Mouse (Mus musculus) macrophage (primary cell): Measurements from ENCODE around the gene Actr3. TPM values are rescaled to one million over a fixed set of nuclear protein-coding genes. Genes with fewer than 3 reads are reported as not detected.
"Not testable (repeated sequence)": the region's sequence is repeated elsewhere in the genome, so short reads cannot be mapped to it uniquely, and the experiment has no call there.

Experiments
- H3K27ac ChIP-seq: fragments of 350-480 bp; formaldehyde crosslinking; 2 replicates; pipeline ENCODE4 v1.9.0; 2021
- H3K36me3 ChIP-seq: fragments of 350-480 bp; formaldehyde crosslinking; 2 replicates; pipeline ENCODE4 v1.9.0; 2021; ENCODE audit errors: inconsistent target
- H3K4me3 ChIP-seq: fragments of 350-480 bp; formaldehyde crosslinking; 2 replicates; pipeline ENCODE4 v1.9.0; 2021; ENCODE audit errors: inconsistent target
- H3K79me2 ChIP-seq: fragments of 350-480 bp; formaldehyde crosslinking; 2 replicates; pipeline ENCODE4 v1.9.0; 2021; ENCODE audit errors: inconsistent target
- WGBS: methylation state at CpG from one replicate; pipeline ENCODE4 v1.1.7; 2026; ENCODE audit warnings: inconsistent platforms; ENCODE audit not compliant: missing documents; 5-methylcytosine and 5-hydroxymethylcytosine counted together
- polyA plus RNA-seq: library from polyadenylated mRNA; stranded (reverse); fragments of 250-400 nt; gene quantifications from 3 replicates; pipeline ENCODE4 v1.2.4, GENCODE M21; 2018; ENCODE audit warnings: inconsistent platforms

Actr3 gene
- polyA plus RNA-seq, 1 experiment from 2014 or later = 1,117 TPM

DNA sequence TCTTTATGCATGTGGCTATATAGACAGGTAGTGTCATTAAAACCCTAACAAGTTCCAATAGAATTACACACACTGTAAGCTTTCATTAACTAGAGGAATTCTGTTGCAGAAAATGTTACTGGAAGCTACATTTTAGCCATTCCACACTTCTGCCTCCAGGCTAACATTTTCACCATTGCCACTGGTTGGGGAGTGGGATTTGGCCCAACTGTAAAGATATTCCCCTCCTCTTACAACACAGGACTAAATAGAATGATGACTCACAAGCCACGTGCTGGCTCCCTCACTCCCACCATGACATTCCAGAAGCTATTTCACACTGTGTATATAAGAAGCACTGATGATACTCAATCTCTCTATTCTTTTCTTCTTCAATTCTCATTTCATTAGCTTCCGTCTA is 7.2 kb downstream of the Actr3 start:
- no peak overlapping the region for H3K4me3 ChIP-seq
- WGBS = 32% methylated on average over 2 of the region's 2 CpGs
- peaks cover 100% of the 10 kb centered on the region for H3K79me2 ChIP-seq
- H3K27ac ChIP-seq = no peak overlapping the region
- no peaks in the 10 kb centered on the region for H3K36me3 ChIP-seq

- Histone ChIP-seq H3K79me2 (peaks cover 100% of the 10 kb centered on the region), H3K36me3 (no peaks in the 10 kb centered on the region), H3K27ac (peak overlapping the region; percentile 32), H3K4me3 (no peak overlapping the region)
- 0% methylated on average over 2 of the region's 2 CpGs for WGBS
These were observed 9.0 kb downstream of the Actr3 start for GRCm38 (mm10) chr1:125426387-125427045.

DNA sequence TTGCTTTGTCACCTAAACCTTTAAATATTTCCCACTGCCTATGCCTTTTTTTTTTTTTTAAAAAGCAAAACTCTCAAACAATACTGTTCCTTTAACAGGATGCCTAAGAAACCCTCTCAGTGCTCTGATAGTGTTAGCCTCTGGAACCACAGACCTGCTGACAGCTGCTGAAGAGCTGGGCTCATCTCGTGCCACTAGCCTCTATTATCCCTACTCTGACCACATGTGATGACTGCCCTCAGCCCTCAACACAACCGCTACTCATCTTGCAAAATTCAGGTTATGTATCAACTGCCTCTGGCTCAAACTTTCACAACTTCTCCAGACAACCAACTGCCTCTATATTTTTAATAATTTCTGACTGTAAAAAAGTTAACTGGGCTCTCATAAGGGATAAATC is 15.6 kb downstream of the Actr3 start:
- H3K27ac ChIP-seq = no peak overlapping the region
- peaks cover 36% of the 10 kb centered on the region for H3K36me3 ChIP-seq
- peaks cover 100% of the 10 kb centered on the region for H3K79me2 ChIP-seq
- H3K4me3 ChIP-seq = no peak overlapping the region
- 17% methylated on average over 2 of the region's 2 CpGs for WGBS

GRCm38 (mm10) chr1:125418732-125419131 is 16.8 kb downstream of the Actr3 start:
- no peak overlapping the region for H3K27ac ChIP-seq
- H3K79me2 ChIP-seq = peaks cover 100% of the 10 kb centered on the region
- H3K36me3 ChIP-seq = peaks cover 46% of the 10 kb centered on the region
- no peak overlapping the region for H3K4me3 ChIP-seq
- WGBS = 88% methylated on average over 3 of the region's 4 CpGs

GRCm38 (mm10) chr1:125407220-125407619 is 28.3 kb downstream of the Actr3 start:
- WGBS = 90% methylated on average over 6 of the region's 6 CpGs

DNA sequence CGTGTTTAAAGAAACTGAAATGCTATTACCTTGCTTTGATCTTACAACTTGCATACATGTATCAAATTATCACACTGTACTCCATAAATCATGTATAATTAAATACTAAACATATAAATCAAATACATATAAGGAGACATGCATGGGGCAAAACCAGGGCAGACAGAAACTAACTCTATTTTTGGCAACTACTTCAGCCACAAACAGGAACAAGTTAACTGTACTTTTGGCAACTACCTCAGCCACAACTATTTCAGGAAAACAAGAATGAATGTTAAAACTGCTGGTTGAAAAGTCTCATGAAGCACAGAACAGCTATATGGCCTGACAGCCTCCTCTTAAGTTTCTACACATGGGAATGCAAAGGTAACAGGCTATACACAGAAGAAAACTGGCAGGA is 40.1 kb downstream of the Actr3 start:
- Histone ChIP-seq H3K36me3 (peaks cover 85% of the 10 kb centered on the region), H3K79me2 (peaks cover 50% of the 10 kb centered on the region), H3K27ac (no peak overlapping the region; the same call in 1 of the 2 replicates), H3K4me3 (no peak overlapping the region)
- WGBS = 73% methylated on average over 1 of the region's 1 CpGs

More at GRCm38 (mm10) chr1:125407220-125407619, 28.3 kb downstream of the Actr3 start:
- peaks cover 90% of the 10 kb centered on the region for H3K36me3 ChIP-seq
- H3K4me3 ChIP-seq = no peak overlapping the region
- H3K79me2 ChIP-seq = peaks cover 100% of the 10 kb centered on the region
- no peak overlapping the region for H3K27ac ChIP-seq

DNA sequence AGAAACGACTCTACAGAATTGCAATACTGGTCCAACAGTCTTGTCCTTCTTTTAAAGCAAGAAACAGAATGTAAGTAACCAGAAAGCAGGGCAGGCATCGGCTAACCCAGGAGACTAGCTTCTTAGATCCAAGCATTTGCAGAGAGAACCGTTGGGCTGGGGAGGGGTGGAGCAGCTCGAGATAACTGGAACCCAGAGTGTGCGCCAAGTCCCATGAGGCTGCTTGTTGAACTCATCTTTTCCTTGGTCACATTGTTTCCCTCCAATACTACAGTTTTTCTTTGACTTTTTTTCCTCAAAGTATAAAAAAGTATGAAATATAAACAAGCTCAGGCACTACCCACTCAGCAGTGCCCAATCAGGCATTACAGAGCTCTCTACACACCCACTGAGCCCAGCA is 42.2 kb downstream of the Actr3 start:
- 100% methylated on average over 2 of the region's 5 CpGs for WGBS
- H3K4me3 ChIP-seq, H3K27ac ChIP-seq: not testable (repeated sequence)
- peaks cover 29% of the 10 kb centered on the region for H3K79me2 ChIP-seq
- H3K36me3 ChIP-seq = peaks cover 64% of the 10 kb centered on the region

GRCm38 (mm10) chr1:125390065-125390754 is 45.3 kb downstream of the Actr3 start:
- H3K79me2 ChIP-seq, H3K4me3 ChIP-seq, H3K27ac ChIP-seq: not testable (repeated sequence)
- peaks cover 37% of the 10 kb centered on the region for H3K36me3 ChIP-seq
- WGBS = 59% methylated on average over 2 of the region's 4 CpGs

- peaks cover 31% of the 10 kb centered on the region for H3K36me3 ChIP-seq
- not testable (repeated sequence) for H3K4me3 ChIP-seq
- WGBS = 67% methylated on average over 1 of the region's 1 CpGs
These were observed 45.9 kb downstream of the Actr3 start for GRCm38 (mm10) chr1:125389634-125390033.

DNA sequence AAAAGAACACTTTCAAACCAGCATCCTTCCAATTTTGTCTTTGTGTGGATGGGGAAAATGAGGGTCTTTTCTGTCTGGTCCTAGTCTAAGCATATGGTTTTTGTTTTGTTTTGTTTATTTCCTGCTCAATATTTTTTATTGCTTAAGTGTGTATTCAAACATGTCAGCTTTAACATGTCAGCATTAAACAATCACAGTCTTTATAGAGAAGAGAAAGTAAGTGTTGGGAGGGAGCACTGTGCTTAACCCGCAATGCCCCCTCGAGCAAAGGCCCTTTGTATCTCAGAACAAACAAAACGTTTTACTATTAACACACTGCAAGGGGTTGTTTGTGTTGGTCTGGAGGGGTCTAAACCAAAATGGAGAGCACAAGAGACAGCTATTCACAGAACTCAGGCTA is 47.2 kb downstream of the Actr3 start:
- H3K27ac ChIP-seq = no peak overlapping the region
- WGBS = 64% methylated on average over 3 of the region's 3 CpGs
- no peak overlapping the region for H3K4me3 ChIP-seq
- peaks cover 19% of the 10 kb centered on the region for H3K36me3 ChIP-seq
- no peaks in the 10 kb centered on the region for H3K79me2 ChIP-seq

More at GRCm38 (mm10) chr1:125389634-125390033, 45.9 kb downstream of the Actr3 start:
- H3K79me2 ChIP-seq, H3K27ac ChIP-seq: not testable (repeated sequence)

DNA sequence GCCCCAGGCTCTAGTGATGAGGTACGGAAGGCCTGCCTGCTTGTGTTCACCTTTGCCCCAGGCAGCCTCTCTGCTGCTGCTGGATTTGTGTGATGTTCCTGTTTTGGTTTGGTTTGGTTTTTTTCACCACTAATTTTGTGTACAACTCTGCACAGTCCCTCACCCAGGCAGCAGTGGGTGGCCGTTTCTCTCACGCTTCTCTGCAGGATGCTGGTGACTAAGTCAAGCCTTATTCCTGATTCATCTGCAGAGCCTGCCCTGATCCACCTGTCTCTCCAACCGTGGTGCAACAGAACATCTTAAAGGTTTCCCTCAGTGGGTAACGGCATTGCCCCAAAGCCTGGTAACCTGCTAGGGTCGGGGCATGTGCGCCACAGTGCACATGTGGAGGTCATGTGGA is 49.3 kb downstream of the Actr3 start:
- no peak overlapping the region for H3K27ac ChIP-seq
- H3K79me2 ChIP-seq = no peaks in the 10 kb centered on the region
- H3K36me3 ChIP-seq = no peaks in the 10 kb centered on the region
- 87% methylated on average over 7 of the region's 7 CpGs for WGBS
- no peak overlapping the region for H3K4me3 ChIP-seq

DNA sequence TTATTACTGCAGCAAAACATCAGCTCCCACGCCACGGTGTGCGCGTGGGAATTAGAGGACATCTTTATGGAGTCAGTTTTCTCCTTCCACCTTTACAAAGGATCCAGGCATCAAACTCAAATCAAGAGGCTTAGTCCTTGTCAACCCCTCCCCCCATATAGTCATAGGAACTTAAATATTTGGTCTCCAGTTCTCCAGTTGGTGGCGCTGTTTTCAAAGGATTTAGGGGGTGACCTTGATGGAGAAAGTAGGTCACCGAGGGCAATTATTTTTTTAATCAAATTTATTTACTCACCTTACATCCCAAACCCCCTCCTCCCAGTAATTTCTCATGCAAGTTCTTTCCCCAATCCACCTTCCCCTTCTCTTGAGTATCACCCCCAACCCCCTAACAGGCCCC is 52.9 kb downstream of the Actr3 start:
- Histone ChIP-seq H3K36me3 (no peaks in the 10 kb centered on the region), H3K27ac (no peak overlapping the region), H3K79me2 (no peaks in the 10 kb centered on the region), H3K4me3 (no peak overlapping the region)
- WGBS = 61% methylated on average over 5 of the region's 6 CpGs

- no peak overlapping the region for H3K27ac ChIP-seq
- WGBS = 92% methylated on average over 3 of the region's 3 CpGs
- no peaks in the 10 kb centered on the region for H3K79me2 ChIP-seq
- no peak overlapping the region for H3K4me3 ChIP-seq
- no peaks in the 10 kb centered on the region for H3K36me3 ChIP-seq
These were observed 56.6 kb downstream of the Actr3 start for GRCm38 (mm10) chr1:125378889-125379288.

- H3K27ac ChIP-seq = no peak overlapping the region
- H3K79me2 ChIP-seq = no peaks in the 10 kb centered on the region
- no peaks in the 10 kb centered on the region for H3K36me3 ChIP-seq
- no peak overlapping the region for H3K4me3 ChIP-seq
- WGBS = 49% methylated on average over 5 of the region's 5 CpGs
These were observed 62.7 kb downstream of the Actr3 start for GRCm38 (mm10) chr1:125372855-125373254.

GRCm38 (mm10) chr1:125370779-125371178 is 64.7 kb downstream of the Actr3 start:
- no peaks in the 10 kb centered on the region for H3K36me3 ChIP-seq
- 36% methylated on average over 6 of the region's 6 CpGs for WGBS
- no peaks in the 10 kb centered on the region for H3K79me2 ChIP-seq
- H3K4me3 ChIP-seq = no peak overlapping the region
- H3K27ac ChIP-seq = no peak overlapping the region
